In genomic region chr17:34309683-34310385, GRCm38 (mm10) we compare ENCODE assay signal across 8 mouse cellular contexts. TPM values are rescaled to one million over a fixed set of nuclear protein-coding genes. Genes with fewer than 3 reads are reported as not detected.
DNase-seq lines count a peak whose midpoint lies in the region; ATAC-seq and TF ChIP-seq lines count a peak whose summit lies in the region.
"Had no signal": no experiment of that assay in that cellular context is flagged by ENCODE, and none has a peak within 500 bp of the region (broad histone marks: within the 10 kb centered on the region; RNA-seq: fewer than 3 reads in every experiment).

No protein-coding gene starts in this region.

- DNase-seq in embryonic facial prominence, embryonic 11.5 days (ENCODE audit: low spot score), result peak; percentile 73
- peak; percentile 53 for DNase-seq in heart, adult 8-10 months (ENCODE audit: low spot score)
- peak; percentile 83 for DNase-seq in kidney, adult 2 months
- DNase-seq in midbrain, embryonic 11.5 days (ENCODE audit: low spot score, missing footprints), result peak; percentile 95

- TF ChIP-seq POLR2A in bone marrow macrophage, adult 2 months (IDR thresholded peaks at IDR 0.05; ENCODE audit: borderline replicate concordance, low read depth, low read length), result no peak
- TF ChIP-seq POLR2A in kidney, adult 2 months (IDR thresholded peaks at IDR 0.05; ENCODE audit: low read depth, low read length), result peak; percentile 34
- TF ChIP-seq POLR2A in small intestine, adult 2 months (IDR thresholded peaks at IDR 0.05; ENCODE audit: low read depth, low read length), result no peak

- no peak for TF ChIP-seq CTCF in bone marrow macrophage, adult 2 months (IDR thresholded peaks at IDR 0.05; ENCODE audit: low read depth, low read length)
- no peak for TF ChIP-seq CTCF in kidney, adult 2 months (conservative IDR thresholded peaks at IDR 0.05; ENCODE audit: insufficient read depth, insufficient read length, low read depth, low read length)
- TF ChIP-seq CTCF in small intestine, adult 2 months (IDR thresholded peaks at IDR 0.05; ENCODE audit: extremely low read depth, insufficient read length, insufficient replicate concordance, low read depth, low read length), result no peak

- peak overlapping the region; percentile 58 for H3K9ac ChIP-seq in embryonic facial prominence, embryonic 11.5 days (replicated peaks; ENCODE audit: low read length)
- peak overlapping the region; percentile 63 for H3K9ac ChIP-seq in limb, embryonic 12.5 days (replicated peaks)
- peak overlapping the region; percentile 68 for H3K9ac ChIP-seq in midbrain, embryonic 11.5 days (ENCODE audit: low read length)

- H3K27ac ChIP-seq in bone marrow macrophage, adult 2 months (ENCODE audit: insufficient read depth, low read depth, low read length), result no peak overlapping the region
- no peak overlapping the region for H3K27ac ChIP-seq in embryonic facial prominence, embryonic 11.5 days (replicated peaks; ENCODE audit: low read depth, low read length)
- peak overlapping the region; percentile 52; the same call in 1 of the 2 replicates for H3K27ac ChIP-seq in kidney, adult 2 months (ENCODE audit: insufficient read depth, low read depth, low read length)
- 0 out of 2 replicates have a peak overlapping the region, but pooled peaks have one; percentile 62 for H3K27ac ChIP-seq in limb, embryonic 12.5 days
- no peak overlapping the region for H3K27ac ChIP-seq in midbrain, embryonic 11.5 days (ENCODE audit: low read depth, low read length)
- peak overlapping the region; percentile 58 for H3K27ac ChIP-seq in small intestine, adult 2 months (ENCODE audit: insufficient read depth, low read depth, low read length)

- peak overlapping the region; percentile 39 for H3K4me2 ChIP-seq in embryonic facial prominence, embryonic 11.5 days (ENCODE audit: low read depth, low read length)
- H3K4me2 ChIP-seq in limb, embryonic 12.5 days, result peak overlapping the region; percentile 61
- peak overlapping the region; percentile 75 for H3K4me2 ChIP-seq in midbrain, embryonic 11.5 days

- peak overlapping the region; percentile 83 for H3K4me3 ChIP-seq in bone marrow macrophage, adult 2 months (ENCODE audit: insufficient read depth, low read length)
- H3K4me3 ChIP-seq in embryonic facial prominence, embryonic 11.5 days (ENCODE audit: low read depth, low read length), result peak overlapping the region; percentile 44
- H3K4me3 ChIP-seq in kidney, adult 2 months (ENCODE audit: insufficient read depth, low read depth, low read length), result peak overlapping the region; percentile 73
- peak overlapping the region; percentile 52 for H3K4me3 ChIP-seq in limb, embryonic 12.5 days (replicated peaks)
- H3K4me3 ChIP-seq in midbrain, embryonic 11.5 days (ENCODE audit: low read depth, low read length), result peak overlapping the region; percentile 56
- peak overlapping the region; percentile 68 for H3K4me3 ChIP-seq in small intestine, adult 2 months (ENCODE audit: low read depth, low read length)

- H3K36me3 ChIP-seq in embryonic facial prominence, embryonic 11.5 days (replicated peaks; ENCODE audit: control insufficient read depth, insufficient read depth, low read depth, low read length), result no peaks in the 10 kb centered on the region
- no peaks in the 10 kb centered on the region for H3K36me3 ChIP-seq in kidney, adult 2 months (ENCODE audit: control insufficient read depth, insufficient read depth, low read length)
- H3K36me3 ChIP-seq in limb, embryonic 12.5 days, result no peaks in the 10 kb centered on the region
- H3K36me3 ChIP-seq in midbrain, embryonic 11.5 days (ENCODE audit: control insufficient read depth, insufficient read depth, low read length), result no peaks in the 10 kb centered on the region
- peaks cover 10% of the 10 kb centered on the region for H3K36me3 ChIP-seq in small intestine, adult 2 months (ENCODE audit: control insufficient read depth, insufficient read depth, low read length)

- 20% methylated on average over 38 of the region's 38 CpGs for WGBS in embryonic facial prominence, embryonic 11.5 days
- 24% methylated on average over 38 of the region's 38 CpGs for WGBS in kidney, adult 2 months
- 21% methylated on average over 38 of the region's 38 CpGs for WGBS in limb, embryonic 12.5 days
- WGBS in midbrain, embryonic 11.5 days, result 25% methylated on average over 38 of the region's 38 CpGs
- WGBS in small intestine, adult 2 months, result 22% methylated on average over 38 of the region's 38 CpGs

- peaks cover 16% of the 10 kb centered on the region for H3K4me1 ChIP-seq in bone marrow macrophage, adult 2 months (ENCODE audit: control insufficient read depth, insufficient read depth, low read length)
- H3K4me1 ChIP-seq in embryonic facial prominence, embryonic 11.5 days (ENCODE audit: control insufficient read depth, insufficient read depth, low read length), result no peaks in the 10 kb centered on the region
- no peaks in the 10 kb centered on the region for H3K4me1 ChIP-seq in kidney, adult 2 months (ENCODE audit: control insufficient read depth, insufficient read depth, low read length)
- no peaks in the 10 kb centered on the region for H3K4me1 ChIP-seq in limb, embryonic 12.5 days (replicated peaks)
- H3K4me1 ChIP-seq in midbrain, embryonic 11.5 days (ENCODE audit: control insufficient read depth, insufficient read depth, low read length), result no peaks in the 10 kb centered on the region
- peaks cover 7% of the 10 kb centered on the region for H3K4me1 ChIP-seq in small intestine, adult 2 months (ENCODE audit: control insufficient read depth, insufficient read depth, insufficient read length, low read length)

- peak; percentile 83 for ATAC-seq in embryonic facial prominence, embryonic 11.5 days (replicated peaks; ENCODE audit: insufficient number of reproducible peaks, low FRiP score, low TSS enrichment, low read depth)
- peak; percentile 74; the same call in 1 of the 2 replicates for ATAC-seq in limb, embryonic 12.5 days (ENCODE audit: insufficient number of reproducible peaks, insufficient read depth, low FRiP score, low TSS enrichment, low read depth)
- ATAC-seq in midbrain, embryonic 11.5 days (ENCODE audit: low FRiP score), result peak; percentile 86

- no peaks in the 10 kb centered on the region for H3K9me3 ChIP-seq in embryonic facial prominence, embryonic 11.5 days (replicated peaks; ENCODE audit: control insufficient read depth, low read length)
- no peaks in the 10 kb centered on the region for H3K9me3 ChIP-seq in limb, embryonic 12.5 days
- no peaks in the 10 kb centered on the region for H3K9me3 ChIP-seq in midbrain, embryonic 11.5 days (ENCODE audit: control insufficient read depth, low read length)

- H3K27me3 ChIP-seq in embryonic facial prominence, embryonic 11.5 days (ENCODE audit: control insufficient read depth, insufficient read depth, low read length), result no peaks in the 10 kb centered on the region
- no peaks in the 10 kb centered on the region for H3K27me3 ChIP-seq in kidney, adult 2 months (replicated peaks; ENCODE audit: control insufficient read depth, insufficient read depth, low read length)
- 0 out of 2 replicates have a peak, but pooled peaks cover 3% of the 10 kb centered on the region for H3K27me3 ChIP-seq in limb, embryonic 12.5 days
- H3K27me3 ChIP-seq in midbrain, embryonic 11.5 days (ENCODE audit: control insufficient read depth, insufficient read depth, low read length), result no peaks in the 10 kb centered on the region
- H3K27me3 ChIP-seq in small intestine, adult 2 months (ENCODE audit: control insufficient read depth, insufficient read depth, low read length), result no peaks in the 10 kb centered on the region

RNA-seq across cellular contexts. Expression of gene H2-Eb1, which starts 4.2 kb away (rescaled TPM):
- polyA plus RNA-seq in bone marrow macrophage, adult 2 months (2012; ENCODE audit: insufficient read depth, insufficient read length, missing spikeins), result 1,267 and 1,387 TPM in 2 replicates
- 1.2 and 1.5 TPM in 2 replicates for polyA plus RNA-seq in embryonic facial prominence, embryonic 11.5 days (2014; fragmentation: Nextera tagmentation; extraction: Ambion mirVana)
- total RNA-seq in heart, adult 8-10 months (2022), result 10 to 100 TPM; 15.1 to 32.1 (median 26.2) TPM
- 128 and 174 TPM in 2 replicates for polyA plus RNA-seq in kidney, adult 2 months (2012; rRNA removed)
- polyA plus RNA-seq in limb, embryonic 12.5 days (2016; fragmentation: Nextera tagmentation; extraction: Ambion mirVana), result 1.0 and 2.0 TPM in 2 replicates
- polyA plus RNA-seq in midbrain, embryonic 11.5 days (2014; fragmentation: Nextera tagmentation; extraction: Ambion mirVana), result 1.7 TPM in 2 replicates
- polyA plus RNA-seq in small intestine, adult 2 months (2012; rRNA removed), result 91.6 and 398 TPM in 2 replicates

RNA-seq across cellular contexts. Expression of gene H2-Eb2, which starts 15.6 kb away (rescaled TPM):
- polyA plus RNA-seq in bone marrow macrophage, adult 2 months (2012; ENCODE audit: insufficient read depth, insufficient read length, missing spikeins), result 0.31 TPM in 1 of 2 replicates, not detected in the other
- polyA plus RNA-seq in embryonic facial prominence, embryonic 11.5 days (2014; fragmentation: Nextera tagmentation; extraction: Ambion mirVana), result not detected in 2 replicates
- total RNA-seq in heart, adult 8-10 months (2022), result not detected
- polyA plus RNA-seq in kidney, adult 2 months (2012; rRNA removed), result 0.04 and 0.78 TPM in 2 replicates
- polyA plus RNA-seq in limb, embryonic 12.5 days (2016; fragmentation: Nextera tagmentation; extraction: Ambion mirVana), result 0.12 and 0.18 TPM in 2 replicates
- not detected in 2 replicates for polyA plus RNA-seq in midbrain, embryonic 11.5 days (2014; fragmentation: Nextera tagmentation; extraction: Ambion mirVana)
- 0.44 and 1.2 TPM in 2 replicates for polyA plus RNA-seq in small intestine, adult 2 months (2012; rRNA removed)
- total RNA-seq: gastrocnemius, postnatal 4 days had no signal

RNA-seq across cellular contexts. Expression of gene H2-Aa, which starts 22.2 kb away (rescaled TPM):
- 2,467 and 2,568 TPM in 2 replicates for polyA plus RNA-seq in bone marrow macrophage, adult 2 months (2012; ENCODE audit: insufficient read depth, insufficient read length, missing spikeins)
- polyA plus RNA-seq in embryonic facial prominence, embryonic 11.5 days (2014; fragmentation: Nextera tagmentation; extraction: Ambion mirVana), result not detected in 2 replicates
- total RNA-seq in heart, adult 8-10 months (2022), result 10 to 100 TPM; 15.7 to 28.3 (median 26.7) TPM
- polyA plus RNA-seq in kidney, adult 2 months (2012; rRNA removed), result 192 and 298 TPM in 2 replicates
- 0.50 TPM in 1 of 2 replicates, not detected in the other for polyA plus RNA-seq in limb, embryonic 12.5 days (2016; fragmentation: Nextera tagmentation; extraction: Ambion mirVana)
- not detected in 2 replicates for polyA plus RNA-seq in midbrain, embryonic 11.5 days (2014; fragmentation: Nextera tagmentation; extraction: Ambion mirVana)
- 155 and 792 TPM in 2 replicates for polyA plus RNA-seq in small intestine, adult 2 months (2012; rRNA removed)

RNA-seq across cellular contexts. Expression of gene Btnl2, which starts 44.8 kb away (rescaled TPM):
- 0.41 and 0.71 TPM in 2 replicates for polyA plus RNA-seq in bone marrow macrophage, adult 2 months (2012; ENCODE audit: insufficient read depth, insufficient read length, missing spikeins)
- polyA plus RNA-seq in embryonic facial prominence, embryonic 11.5 days (2014; fragmentation: Nextera tagmentation; extraction: Ambion mirVana), result 0.08 TPM in 1 of 2 replicates, not detected in the other
- under 1 TPM; 0.16 to 0.68 (median 0.49) TPM for total RNA-seq in heart, adult 8-10 months (2022)
- polyA plus RNA-seq in kidney, adult 2 months (2012; rRNA removed), result 0.03 and 0.11 TPM in 2 replicates
- not detected in 2 replicates for polyA plus RNA-seq in limb, embryonic 12.5 days (2016; fragmentation: Nextera tagmentation; extraction: Ambion mirVana)
- polyA plus RNA-seq in midbrain, embryonic 11.5 days (2014; fragmentation: Nextera tagmentation; extraction: Ambion mirVana), result 0.07 TPM in 1 of 2 replicates, not detected in the other
- polyA plus RNA-seq in small intestine, adult 2 months (2012; rRNA removed), result 43.4 and 105 TPM in 2 replicates

RNA-seq across cellular contexts. Expression of gene H2-Ab1, which starts 52.3 kb away (rescaled TPM):
- 1,609 and 1,701 TPM in 2 replicates for polyA plus RNA-seq in bone marrow macrophage, adult 2 months (2012; ENCODE audit: insufficient read depth, insufficient read length, missing spikeins)
- 3.5 and 3.8 TPM in 2 replicates for polyA plus RNA-seq in embryonic facial prominence, embryonic 11.5 days (2014; fragmentation: Nextera tagmentation; extraction: Ambion mirVana)
- 10 to 100 TPM; 13.2 to 19.1 (median 15.6) TPM for total RNA-seq in heart, adult 8-10 months (2022)
- polyA plus RNA-seq in kidney, adult 2 months (2012; rRNA removed), result 419 and 490 TPM in 2 replicates
- 2.7 and 2.8 TPM in 2 replicates for polyA plus RNA-seq in limb, embryonic 12.5 days (2016; fragmentation: Nextera tagmentation; extraction: Ambion mirVana)
- 4.3 and 4.7 TPM in 2 replicates for polyA plus RNA-seq in midbrain, embryonic 11.5 days (2014; fragmentation: Nextera tagmentation; extraction: Ambion mirVana)
- 860 and 5,426 TPM in 2 replicates for polyA plus RNA-seq in small intestine, adult 2 months (2012; rRNA removed)

Comparison
In these comparisons a context has a peak if more than half of its experiments do, and no peak if none do; other contexts are left out.
1. H3K27ac ChIP-seq: peak in kidney, adult 2 months (single experiment), limb, embryonic 12.5 days (single experiment) and small intestine, adult 2 months (single experiment); none in bone marrow macrophage, adult 2 months (single experiment), embryonic facial prominence, embryonic 11.5 days (single experiment) and midbrain, embryonic 11.5 days (single experiment).
2. RNA of gene H2-Eb1, which starts 4.2 kb away (polyA plus RNA-seq): 1,267 to 1,387 TPM in bone marrow macrophage, adult 2 months, 91.6 to 398 TPM in small intestine, adult 2 months and 128 to 174 TPM in kidney, adult 2 months; 1.7 TPM in midbrain, embryonic 11.5 days, 1.2 to 1.5 TPM in embryonic facial prominence, embryonic 11.5 days and 1.0 to 2.0 TPM in limb, embryonic 12.5 days; every median in the first group is over 10 times any median in the second.
3. RNA of gene H2-Aa, which starts 22.2 kb away (polyA plus RNA-seq): 2,467 to 2,568 TPM in bone marrow macrophage, adult 2 months, 155 to 792 TPM in small intestine, adult 2 months and 192 to 298 TPM in kidney, adult 2 months; 0.50 TPM in limb, embryonic 12.5 days, not detected in embryonic facial prominence, embryonic 11.5 days and not detected in midbrain, embryonic 11.5 days; every median in the first group is over 100 times any median in the second.
4. Peak in every context shown above with its lines, with median percentiles within 50 percentile points of each other: H3K4me3 ChIP-seq, ATAC-seq, DNase-seq, H3K4me2 ChIP-seq and H3K9ac ChIP-seq.